Comparison of ENCODE assay signal across 8 mouse cellular contexts in genomic region chr5:114308765-114309679, GRCm38 (mm10). TPM values are rescaled to one million over a fixed set of nuclear protein-coding genes. Genes with fewer than 3 reads are reported as not detected.
DNase-seq lines count a peak whose midpoint lies in the region; ATAC-seq and TF ChIP-seq lines count a peak whose summit lies in the region.

No protein-coding gene starts in this region.

- peaks cover 6% of the 10 kb centered on the region; the same call in 1 of the 2 replicates for H3K4me1 ChIP-seq in kidney, embryonic 15.5 days
- no peaks in the 10 kb centered on the region for H3K4me1 ChIP-seq in forebrain, embryonic 14.5 days (ENCODE audit: control insufficient read depth, insufficient read depth, low read length)
- no peaks in the 10 kb centered on the region for H3K4me1 ChIP-seq in limb, embryonic 13.5 days
- 0 out of 2 replicates have a peak, but pooled peaks cover 2% of the 10 kb centered on the region for H3K4me1 ChIP-seq in small intestine, adult 2 months (ENCODE audit: control insufficient read depth, insufficient read depth, insufficient read length, low read length)

- H3K36me3 ChIP-seq in kidney, embryonic 15.5 days = no peaks in the 10 kb centered on the region
- no peaks in the 10 kb centered on the region for H3K36me3 ChIP-seq in forebrain, embryonic 14.5 days (ENCODE audit: control insufficient read depth, insufficient read depth, low read length)
- no peaks in the 10 kb centered on the region for H3K36me3 ChIP-seq in limb, embryonic 13.5 days
- no peaks in the 10 kb centered on the region for H3K36me3 ChIP-seq in small intestine, adult 2 months (ENCODE audit: control insufficient read depth, insufficient read depth, low read length)

- no peak overlapping the region for H3K9ac ChIP-seq in kidney, embryonic 15.5 days
- no peak overlapping the region for H3K9ac ChIP-seq in forebrain, embryonic 14.5 days (ENCODE audit: low read length)
- 0 out of 2 replicates have a peak overlapping the region, but pooled peaks have one; percentile 31 for H3K9ac ChIP-seq in limb, embryonic 13.5 days

- peak overlapping the region; percentile 48 for H3K4me2 ChIP-seq in kidney, embryonic 15.5 days
- no peak overlapping the region for H3K4me2 ChIP-seq in forebrain, embryonic 14.5 days (ENCODE audit: low read length)
- H3K4me2 ChIP-seq in limb, embryonic 13.5 days (replicated peaks) = peak overlapping the region; percentile 30; the same call in 1 of the 2 replicates

- WGBS in kidney, embryonic 15.5 days = 45% methylated on average over 18 of the region's 18 CpGs
- 49% methylated on average over 18 of the region's 18 CpGs for WGBS in forebrain, embryonic 14.5 days
- WGBS in limb, embryonic 13.5 days = 53% methylated on average over 18 of the region's 18 CpGs
- 31% methylated on average over 18 of the region's 18 CpGs for WGBS in small intestine, adult 2 months

- no peak; the same call in 1 of the 2 replicates for TF ChIP-seq CTCF in small intestine, adult 2 months (IDR thresholded peaks at IDR 0.05; ENCODE audit: extremely low read depth, insufficient read length, insufficient replicate concordance, low read depth, low read length)

- H3K9me3 ChIP-seq in kidney, embryonic 15.5 days (replicated peaks) = no peaks in the 10 kb centered on the region
- no peaks in the 10 kb centered on the region for H3K9me3 ChIP-seq in forebrain, embryonic 14.5 days (replicated peaks; ENCODE audit: control insufficient read depth, low read length)
- no peaks in the 10 kb centered on the region for H3K9me3 ChIP-seq in limb, embryonic 13.5 days

- 0 out of 2 replicates have a peak, but pooled peaks have one; percentile 36 for ATAC-seq in kidney, embryonic 15.5 days (replicated peaks; ENCODE audit: low FRiP score)
- no peak for ATAC-seq in forebrain, embryonic 14.5 days
- ATAC-seq in limb, embryonic 13.5 days (ENCODE audit: low FRiP score, low read depth) = no peak

- peak overlapping the region; percentile 6; the same call in 1 of the 2 replicates for H3K4me3 ChIP-seq in kidney, embryonic 15.5 days (replicated peaks)
- H3K4me3 ChIP-seq in forebrain, embryonic 14.5 days (ENCODE audit: low read depth, low read length) = no peak overlapping the region
- no peak overlapping the region for H3K4me3 ChIP-seq in limb, embryonic 13.5 days
- H3K4me3 ChIP-seq in small intestine, adult 2 months (ENCODE audit: low read depth, low read length) = peak overlapping the region; percentile 8; the same call in 1 of the 2 replicates

- H3K27ac ChIP-seq in kidney, embryonic 15.5 days = no peak overlapping the region
- no peak overlapping the region for H3K27ac ChIP-seq in forebrain, embryonic 14.5 days (ENCODE audit: low read depth, low read length)
- no peak overlapping the region for H3K27ac ChIP-seq in limb, embryonic 13.5 days
- H3K27ac ChIP-seq in small intestine, adult 2 months (ENCODE audit: insufficient read depth, low read depth, low read length) = peak overlapping the region; percentile 15; the same call in 1 of the 2 replicates

- TF ChIP-seq POLR2A in small intestine, adult 2 months (IDR thresholded peaks at IDR 0.05; ENCODE audit: low read depth, low read length) = no peak

- no peaks in the 10 kb centered on the region for H3K27me3 ChIP-seq in kidney, embryonic 15.5 days
- no peaks in the 10 kb centered on the region for H3K27me3 ChIP-seq in forebrain, embryonic 14.5 days (replicated peaks; ENCODE audit: control insufficient read depth, insufficient read depth, low read length)
- H3K27me3 ChIP-seq in limb, embryonic 13.5 days = 0 out of 2 replicates have a peak, but pooled peaks cover 2% of the 10 kb centered on the region
- no peaks in the 10 kb centered on the region for H3K27me3 ChIP-seq in small intestine, adult 2 months (ENCODE audit: control insufficient read depth, insufficient read depth, low read length)

- DNase-seq in kidney, adult 11 months = no peak
- DNase-seq in MN1 (ENCODE audit: low spot score) = peak; percentile 48
- DNase-seq in forebrain, embryonic 14.5 days (ENCODE audit: low spot score) = peak; percentile 86
- no peak for DNase-seq in left cerebral cortex, adult 8-10 months (ENCODE audit: low spot score in 2 of 2)
- DNase-seq in spleen, adult 18-20 months = no peak

RNA-seq across cellular contexts. Expression of gene Myo1h, which starts 20.1 kb away (rescaled TPM):
- 1.5 and 2.2 TPM in 2 replicates for polyA plus RNA-seq in kidney, embryonic 15.5 days (2015; fragmentation: Nextera tagmentation; extraction: Ambion mirVana)
- 0.36 and 0.64 TPM in 2 replicates for polyA plus RNA-seq in forebrain, embryonic 14.5 days (2014; fragmentation: Nextera tagmentation; extraction: Ambion mirVana)
- polyA plus RNA-seq in limb, embryonic 13.5 days (2015; fragmentation: Nextera tagmentation; extraction: Ambion mirVana) = 0.98 and 1.3 TPM in 2 replicates
- 0.27 and 0.85 TPM in 2 replicates for polyA plus RNA-seq in small intestine, adult 2 months (2012; rRNA removed)
- total RNA-seq in left cerebral cortex, adult 8-10 months (2022) = 1 to 10 TPM; 2.1 to 2.6 (median 2.4) TPM

RNA-seq across cellular contexts. Expression of gene Foxn4, which starts 35.4 kb away (rescaled TPM):
- polyA plus RNA-seq in kidney, embryonic 15.5 days (2015; fragmentation: Nextera tagmentation; extraction: Ambion mirVana) = not detected in 2 replicates
- 0.09 and 0.14 TPM in 2 replicates for polyA plus RNA-seq in forebrain, embryonic 14.5 days (2014; fragmentation: Nextera tagmentation; extraction: Ambion mirVana)
- not detected in 2 replicates for polyA plus RNA-seq in limb, embryonic 13.5 days (2015; fragmentation: Nextera tagmentation; extraction: Ambion mirVana)
- polyA plus RNA-seq in small intestine, adult 2 months (2012; rRNA removed) = 0.03 TPM in 1 of 2 replicates, not detected in the other
- total RNA-seq in left cerebral cortex, adult 8-10 months (2022) = not detected

Comparison
In these comparisons a context has a peak if more than half of its experiments do, and no peak if none do; other contexts are left out.
1. H3K4me3 ChIP-seq: peak in kidney, embryonic 15.5 days (single experiment) and small intestine, adult 2 months (single experiment); none in forebrain, embryonic 14.5 days (single experiment) and limb, embryonic 13.5 days (single experiment).
2. DNase-seq: peak in MN1 (single experiment) and forebrain, embryonic 14.5 days (single experiment); none in kidney, adult 11 months (single experiment), left cerebral cortex, adult 8-10 months (0 of 2) and spleen, adult 18-20 months (0 of 2).